In genomic region chr10:60727301-60727700, GRCm38 (mm10) we compare ENCODE assay signal across 14 mouse cellular contexts.
"Had no signal": no experiment of that assay in that cellular context is flagged by ENCODE, and none has a peak within 500 bp of the region (broad histone marks: within the 10 kb centered on the region; RNA-seq: fewer than 3 reads in every experiment).

No protein-coding gene starts in this region.

- H3K27me3 ChIP-seq: liver, embryonic 12.5 days; neural tube, embryonic 15.5 days had no signal

- H3K9ac ChIP-seq: liver, embryonic 12.5 days; lung, embryonic 14.5 days; neural tube, embryonic 15.5 days had no signal

- ATAC-seq: liver, embryonic 12.5 days had no signal

- H3K4me2 ChIP-seq: liver, embryonic 12.5 days; lung, embryonic 14.5 days; neural tube, embryonic 15.5 days had no signal

- H3K27ac ChIP-seq: kidney, postnatal 0 days; layer of hippocampus, adult 2 months; liver, embryonic 12.5 days; midbrain, embryonic 10.5 days; neural tube, embryonic 15.5 days had no signal

- H3K36me3 ChIP-seq: liver, embryonic 12.5 days; midbrain, embryonic 10.5 days; neural tube, embryonic 15.5 days had no signal

- H3K9me3 ChIP-seq: liver, embryonic 12.5 days; midbrain, embryonic 10.5 days; neural tube, embryonic 15.5 days had no signal

- DNase-seq: kidney, adult 9 months; kidney, postnatal 36 days; left cerebral cortex, postnatal 4 days; lung, embryonic 14.5 days; midbrain, embryonic 14.5 days; right cerebral cortex, adult 18-20 months; right cerebral cortex, postnatal 25 days; thymus, postnatal 36 days had no signal

- H3K4me3 ChIP-seq: layer of hippocampus, adult 2 months; liver, embryonic 12.5 days; midbrain, embryonic 10.5 days; myocyte; neural tube, embryonic 15.5 days had no signal
